Mouse (Mus musculus) right cerebral cortex, adult 2 months (tissue): ENCODE measurements around the gene Snd1.

Experiments used
- DNase-seq, 2 experiments: peaks; one replicate each; pipeline ENCODE4 v3.0.0; 2021 to 2022; ENCODE audit warnings: low spot score in 2 of 2

Gene Snd1

GRCm38 (mm10) chr6:28594759-28595158 lies 119.8 kb downstream of the Snd1 start:
- DNase-seq: no peak

DNA sequence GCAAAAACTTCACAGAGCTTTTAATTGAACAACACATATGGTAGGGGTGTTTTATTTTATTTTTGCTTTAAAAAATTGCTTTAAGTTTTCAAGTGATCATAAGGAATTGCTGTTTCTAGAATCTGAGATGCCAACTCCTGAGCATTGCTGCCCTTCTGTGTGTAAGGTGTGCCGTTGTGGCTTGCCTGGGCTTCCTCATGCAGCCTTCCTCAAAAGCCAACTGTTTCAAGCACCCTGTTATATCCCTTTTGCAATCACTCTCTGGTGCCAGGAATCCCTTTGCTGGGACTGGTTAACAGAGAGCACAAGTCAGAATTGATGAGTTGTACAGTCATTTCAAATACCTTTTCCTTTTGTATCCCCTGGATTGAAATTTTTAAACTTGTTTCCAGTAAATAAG lies 120.3 kb downstream of the Snd1 start:
- no peak for DNase-seq

DNA sequence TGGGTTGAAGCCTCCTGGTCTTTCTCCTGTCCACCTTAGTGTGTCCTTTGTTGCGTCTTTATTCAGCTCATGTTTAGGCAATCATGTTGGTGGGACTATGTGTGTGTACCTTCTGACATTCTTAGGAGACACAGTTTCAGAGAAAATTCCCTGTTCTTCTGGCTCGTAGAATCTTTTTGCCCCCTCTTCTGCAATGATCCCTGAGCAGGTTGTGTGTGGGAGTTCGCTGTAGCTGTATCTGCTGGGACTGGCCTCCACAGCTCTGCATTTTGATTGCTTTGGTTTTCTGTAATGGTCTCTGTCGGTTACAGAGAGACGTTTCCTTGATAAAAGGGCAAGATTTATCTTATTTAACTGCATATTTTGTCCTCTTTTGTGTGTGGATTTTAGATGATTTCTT lies 122.3 kb downstream of the Snd1 start:
- DNase-seq: peak; percentile 46 to 49

DNA sequence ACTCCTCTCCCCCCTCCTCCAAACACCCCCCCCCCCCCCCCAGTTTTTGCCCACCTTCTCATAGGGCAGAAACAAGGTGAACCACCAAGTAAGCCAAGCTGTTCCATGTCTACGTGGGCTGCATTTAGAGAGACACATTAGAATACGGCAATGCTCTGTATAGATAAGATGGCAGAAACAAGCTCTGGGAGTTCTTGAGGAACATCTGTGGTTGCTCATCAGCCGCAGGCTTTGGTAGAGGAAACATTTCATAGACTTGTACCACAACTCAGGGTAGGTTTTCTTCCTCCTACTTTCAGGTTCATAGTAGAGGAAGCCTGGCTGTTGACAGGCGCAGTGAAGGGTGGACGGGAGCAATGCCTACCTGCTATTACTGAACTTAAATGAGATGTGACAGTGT lies 124.2 kb downstream of the Snd1 start:
- no peak for DNase-seq

GRCm38 (mm10) chr6:28600404-28600803 lies 125.5 kb downstream of the Snd1 start:
- DNase-seq: no peak

DNA sequence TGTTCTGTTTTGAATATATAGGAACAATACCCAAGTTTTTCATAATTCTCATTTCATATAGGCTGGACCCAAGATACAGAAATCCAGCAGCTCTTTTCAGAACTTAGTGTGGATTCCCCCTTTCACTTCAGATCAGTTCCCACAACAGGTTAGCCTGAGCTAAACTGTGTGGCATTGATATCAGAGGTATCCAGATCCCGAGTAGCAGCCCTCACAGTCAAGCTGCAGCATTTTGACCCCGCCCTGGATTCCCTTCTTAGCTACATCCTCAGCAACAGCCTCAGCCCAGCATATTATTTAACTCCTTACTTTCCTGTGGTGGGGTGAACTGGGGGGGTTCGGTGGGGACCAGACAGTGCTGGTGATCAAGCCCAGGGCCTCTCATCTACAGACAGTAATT lies 128.5 kb downstream of the Snd1 start:
- DNase-seq: no peak

DNA sequence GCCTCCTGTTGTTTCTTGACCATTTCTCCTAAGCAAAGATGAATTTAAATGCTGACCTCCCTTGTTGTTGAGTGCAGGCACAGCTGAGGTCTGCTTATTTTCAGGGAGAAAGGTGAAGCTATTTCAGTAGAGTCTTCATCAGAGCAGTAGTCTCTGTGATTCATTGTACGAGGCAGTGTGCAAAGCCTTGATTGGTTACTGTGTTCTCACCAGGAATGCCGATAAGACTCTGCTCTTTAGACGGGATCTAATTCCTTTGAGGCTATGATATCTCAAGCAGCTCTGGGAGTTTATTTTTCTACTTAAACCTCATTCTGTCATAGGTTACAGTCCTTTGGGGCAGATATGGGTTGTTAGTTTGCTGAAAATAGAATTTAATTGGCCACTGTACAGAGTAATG lies 128.9 kb downstream of the Snd1 start:
- DNase-seq: no peak

- DNase-seq: no peak
Measured at GRCm38 (mm10) chr6:28609291-28609690, 134.4 kb downstream of the Snd1 start.

DNA sequence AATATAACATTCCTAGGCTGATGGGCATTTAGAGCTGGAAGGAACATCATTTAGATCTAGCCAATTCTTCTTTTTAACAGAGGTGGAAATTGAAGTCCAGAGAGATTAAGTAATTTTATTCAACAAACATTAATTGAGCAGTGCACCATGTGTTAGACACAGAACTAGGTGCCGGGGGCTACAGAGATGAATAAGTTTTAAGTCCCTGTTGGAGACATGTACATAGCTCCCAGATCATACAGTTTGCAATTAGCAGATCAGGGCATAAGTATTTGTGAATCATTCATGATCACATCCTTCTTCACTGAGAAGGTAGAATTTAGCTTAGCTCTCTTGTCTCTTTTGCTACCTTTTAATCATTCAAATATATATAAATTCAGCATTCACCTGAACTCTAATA lies 135.2 kb downstream of the Snd1 start:
- no peak for DNase-seq

DNA sequence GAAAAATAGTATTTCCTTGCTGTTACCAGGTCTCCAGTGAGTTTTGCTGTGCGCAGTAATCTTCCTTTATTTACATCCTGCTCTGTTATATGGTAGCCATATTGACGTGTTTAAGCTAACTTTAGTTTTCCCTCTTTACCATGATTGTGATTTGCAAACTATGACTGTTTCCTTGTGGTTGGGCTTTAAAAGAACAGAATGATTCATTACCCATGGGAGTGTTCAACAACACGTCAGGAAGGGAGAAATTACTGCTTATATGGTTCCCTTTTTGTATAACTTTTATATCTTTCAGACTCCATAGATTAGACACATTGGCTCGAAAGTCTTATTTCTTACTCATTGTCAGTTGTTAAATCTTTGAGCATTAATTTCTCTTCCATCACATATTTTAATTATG lies 138.5 kb downstream of the Snd1 start:
- DNase-seq: no peak

DNA sequence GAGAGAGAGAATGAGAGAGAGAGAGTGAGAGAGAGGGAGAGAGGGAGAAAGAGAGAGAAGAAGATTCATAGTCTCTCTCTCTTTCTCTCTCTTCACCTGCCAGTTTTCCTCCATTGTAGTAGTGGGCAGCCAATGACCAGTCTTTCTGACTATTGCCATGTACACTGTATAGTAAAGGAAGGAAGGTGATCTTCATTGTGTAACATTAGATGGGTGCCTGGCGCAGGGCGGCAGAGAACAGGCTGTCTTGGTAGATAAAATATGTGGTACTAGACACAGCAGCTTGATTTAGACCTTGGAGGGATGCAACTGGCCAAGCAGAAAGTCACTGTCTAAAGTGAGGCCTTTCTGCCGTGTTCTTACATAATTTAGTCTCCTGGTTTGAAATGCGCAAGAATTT lies 139.9 kb downstream of the Snd1 start:
- no peak for DNase-seq

DNA sequence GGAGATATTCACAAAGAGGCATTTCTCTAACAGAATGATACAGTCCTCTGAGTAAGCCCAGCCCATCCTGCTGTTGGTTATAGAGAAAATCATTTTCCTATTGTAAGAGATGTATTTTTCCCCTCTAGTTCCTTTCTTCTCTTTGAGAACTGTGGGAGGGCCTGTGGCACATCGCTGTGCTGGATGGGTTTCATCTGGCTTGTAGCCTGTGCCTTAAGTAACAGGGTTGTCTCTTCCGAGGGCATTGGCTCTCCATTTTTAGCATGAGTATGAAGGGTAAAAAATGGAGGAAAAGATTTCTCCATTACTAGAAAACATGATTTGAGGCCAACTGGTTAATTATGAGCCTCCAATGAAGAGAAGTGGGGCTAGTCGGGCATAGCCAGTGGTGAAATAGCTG lies 140.5 kb downstream of the Snd1 start:
- DNase-seq: no peak

- DNase-seq: peak in 1 of 2 experiments; percentile 22
Measured at GRCm38 (mm10) chr6:28615966-28616365, 141.0 kb downstream of the Snd1 start.

DNA sequence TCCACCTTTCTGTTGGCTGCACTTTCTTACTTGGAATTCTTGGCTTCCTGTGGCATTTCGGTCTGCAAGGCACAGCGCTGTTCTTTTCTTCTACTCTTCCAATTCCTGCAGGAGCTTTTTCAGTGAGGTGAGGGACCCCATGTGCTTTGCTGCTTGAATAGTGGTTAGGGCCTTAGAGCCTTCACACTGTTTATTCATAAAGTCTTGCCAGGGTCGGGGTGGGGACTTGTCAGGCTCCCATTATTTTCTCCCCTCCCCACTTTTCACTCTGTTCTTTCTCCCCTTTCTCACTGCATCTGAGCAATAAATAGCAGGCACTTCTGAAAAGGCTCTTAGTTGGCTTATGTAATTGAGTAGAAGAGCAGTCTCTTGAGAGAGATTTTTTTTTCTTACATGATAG lies 143.4 kb downstream of the Snd1 start:
- DNase-seq: no peak

GRCm38 (mm10) chr6:28618751-28619153 lies 143.8 kb downstream of the Snd1 start:
- DNase-seq: peak; percentile 49 to 68

- DNase-seq: no peak
Measured at GRCm38 (mm10) chr6:28621431-28621830, 146.5 kb downstream of the Snd1 start.

DNA sequence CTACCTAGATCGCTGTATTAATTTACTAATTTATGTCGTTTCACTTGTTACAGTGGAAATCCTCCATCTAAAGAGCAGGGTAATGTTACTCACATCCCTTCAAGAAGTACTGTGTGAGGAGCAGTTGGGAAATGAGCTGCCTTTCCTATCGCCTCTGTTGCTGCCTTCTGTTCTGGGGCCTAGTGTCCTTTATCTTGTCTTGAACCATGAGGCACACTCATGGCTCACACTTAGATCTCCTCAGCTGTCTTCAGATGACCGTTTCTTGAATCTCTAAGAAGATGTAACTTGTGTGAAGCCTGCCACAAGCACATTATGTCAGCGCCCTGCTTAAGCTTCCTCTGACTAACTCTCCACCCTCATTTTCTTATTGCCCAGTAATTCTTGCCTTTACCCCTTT lies 147.0 kb downstream of the Snd1 start:
- no peak for DNase-seq

GRCm38 (mm10) chr6:28622522-28622921 lies 147.6 kb downstream of the Snd1 start:
- DNase-seq: no peak

DNA sequence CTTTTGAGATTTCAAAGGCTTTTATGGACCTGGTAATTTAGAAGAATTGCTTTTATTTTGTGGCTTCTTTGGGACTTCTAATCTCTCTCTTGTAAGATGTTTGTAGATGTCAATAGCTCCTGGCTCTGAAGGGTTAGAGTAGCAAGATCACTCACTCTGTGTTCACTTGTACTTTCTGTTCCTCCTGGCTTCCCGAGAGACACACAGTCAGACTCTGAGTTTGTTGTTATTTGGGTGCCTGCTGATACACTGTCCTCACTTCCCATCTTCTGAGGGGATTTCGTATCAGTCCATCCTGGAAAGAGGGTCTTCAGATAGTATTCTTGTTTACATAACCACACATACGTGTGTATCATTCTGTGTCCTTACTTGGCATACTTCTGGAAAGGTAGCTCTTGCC lies 148.0 kb downstream of the Snd1 start:
- no peak for DNase-seq

DNA sequence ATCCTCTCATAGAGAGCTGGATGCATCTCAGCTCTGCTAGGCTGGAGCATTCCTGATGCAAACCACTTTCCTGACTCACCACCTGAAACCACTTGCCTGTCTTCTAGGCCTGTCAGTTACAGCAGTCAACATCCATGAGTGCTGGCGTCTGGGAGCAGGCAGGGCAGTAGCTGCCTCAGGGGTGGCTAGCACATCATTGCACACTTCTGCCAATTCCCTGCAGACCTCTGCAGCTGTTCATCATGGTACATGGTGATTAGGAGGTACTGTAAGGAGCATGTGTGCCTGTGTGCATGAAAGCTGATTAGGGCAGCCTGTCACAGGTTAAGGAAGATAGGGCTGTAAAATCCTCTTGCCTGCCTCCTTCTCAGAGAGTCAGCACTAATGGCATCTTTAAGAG lies 153.5 kb downstream of the Snd1 start:
- no peak for DNase-seq

- no peak for DNase-seq
Measured at GRCm38 (mm10) chr6:28629866-28630265, 154.9 kb downstream of the Snd1 start.

GRCm38 (mm10) chr6:28630926-28631325 lies 156.0 kb downstream of the Snd1 start:
- no peak for DNase-seq

DNA sequence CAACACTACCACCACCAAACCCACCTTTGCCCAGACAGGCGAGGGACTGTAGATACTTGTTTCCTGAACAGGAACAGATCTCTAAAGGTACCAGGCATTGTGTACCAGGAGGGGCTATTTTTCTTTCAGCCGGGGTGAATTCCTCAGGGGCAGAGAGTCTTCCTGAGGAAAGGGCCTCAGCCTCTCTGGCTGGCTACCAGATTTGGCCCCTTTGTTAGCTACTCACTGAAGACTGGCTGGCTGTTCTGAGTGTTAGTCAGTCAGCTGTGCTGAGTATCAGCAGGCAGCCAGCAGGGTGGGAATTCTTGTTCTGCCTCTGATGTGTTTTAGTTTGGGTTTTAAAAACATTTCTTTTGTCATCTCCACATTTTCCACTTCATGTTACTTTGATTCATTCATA lies 158.2 kb downstream of the Snd1 start:
- DNase-seq: no peak

DNA sequence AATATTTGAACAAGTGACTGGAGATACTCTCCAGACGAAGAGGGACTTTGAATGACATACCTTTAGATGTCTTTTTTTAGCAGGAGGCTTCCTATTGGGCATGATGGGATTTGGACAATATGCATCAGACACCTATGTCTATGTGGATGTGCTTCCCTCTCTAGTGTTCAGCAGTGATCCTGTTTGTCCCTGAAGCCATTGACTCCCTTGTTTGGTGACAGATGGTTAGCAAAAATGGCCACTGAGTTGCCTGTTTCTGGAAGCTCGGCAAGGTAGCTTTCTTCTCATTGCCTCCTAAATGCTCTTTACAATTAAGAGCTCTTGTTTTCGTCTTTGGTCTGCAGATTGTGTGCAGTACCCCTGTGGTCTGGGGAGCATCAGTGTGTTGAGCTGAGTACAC lies 158.7 kb downstream of the Snd1 start:
- DNase-seq: no peak

DNA sequence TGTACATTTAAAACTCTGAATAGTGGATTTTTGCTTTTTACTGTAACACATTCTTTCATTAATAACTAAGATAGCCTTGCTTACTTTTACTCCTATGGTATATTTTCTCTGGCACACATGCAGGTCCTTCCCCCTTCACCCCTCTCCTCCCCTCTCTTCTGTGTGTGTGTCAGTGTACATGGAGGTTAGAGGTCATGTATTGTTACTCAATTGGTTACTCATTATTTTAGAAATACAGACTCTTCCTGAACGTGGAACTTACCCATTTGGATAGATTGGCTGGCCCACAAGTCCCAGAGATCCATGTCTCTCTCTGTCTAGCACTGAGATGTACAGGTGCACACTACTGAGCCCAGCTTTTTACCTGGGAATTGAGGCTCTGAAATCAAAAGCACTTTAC lies 160.2 kb downstream of the Snd1 start:
- DNase-seq: no peak
